Mouse (Mus musculus) layer of hippocampus, adult 8-10 months (tissue): ENCODE results near the gene Itpr3. TPM values are rescaled to one million over a fixed set of nuclear protein-coding genes. Genes with fewer than 3 reads are reported as not detected.

Experiments
- DNase-seq, 2 experiments: peaks; one replicate each; pipeline ENCODE4 v3.0.0; 2022; ENCODE audit warnings: low spot score in 2 of 2
- total RNA-seq, 4 experiments: library from RNA; stranded (reverse); gene quantifications; 2 replicates each; pipeline ENCODE4 v1.2.4; 2022

Gene Itpr3
- total RNA-seq, 4 experiments from 2014 or later: 3.0 to 4.8 (median 3.7) TPM

DNA sequence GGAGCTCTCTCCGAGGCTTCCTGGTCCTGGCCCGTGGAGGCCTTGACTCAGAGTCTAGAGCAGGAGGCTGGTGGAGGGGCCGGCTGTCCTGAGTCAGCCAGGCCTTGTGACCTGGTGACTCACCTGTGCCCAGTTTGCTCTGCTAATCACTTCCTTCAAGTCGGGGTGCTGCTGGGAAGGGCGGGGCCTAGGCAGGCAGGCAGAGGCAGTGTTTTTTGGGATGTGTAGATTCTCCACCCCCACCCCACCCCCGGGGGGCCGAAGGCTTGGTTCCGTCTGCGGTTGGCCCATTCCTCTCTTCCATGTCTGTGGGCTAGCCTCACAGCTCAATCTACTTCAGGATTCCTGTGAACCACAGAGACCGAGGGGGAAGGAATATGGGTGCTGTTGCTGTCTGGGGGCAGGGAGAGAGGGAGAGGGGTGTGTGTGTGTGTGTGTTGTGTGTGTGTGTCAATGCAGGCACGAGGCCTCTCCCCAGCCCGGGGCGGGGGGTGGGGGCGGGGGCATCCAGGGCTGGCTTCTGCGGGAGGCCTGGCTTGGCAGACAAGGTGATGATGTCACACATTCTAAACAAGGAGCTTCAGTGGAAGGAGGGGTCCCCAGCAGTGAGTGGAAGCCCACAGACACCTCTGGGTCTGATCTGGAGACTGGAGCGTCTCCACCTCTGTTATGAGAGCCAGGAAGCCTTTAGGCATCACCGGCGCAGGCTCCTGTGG lies 18.6 kb upstream of the Itpr3 start:
- no peak for DNase-seq

DNA sequence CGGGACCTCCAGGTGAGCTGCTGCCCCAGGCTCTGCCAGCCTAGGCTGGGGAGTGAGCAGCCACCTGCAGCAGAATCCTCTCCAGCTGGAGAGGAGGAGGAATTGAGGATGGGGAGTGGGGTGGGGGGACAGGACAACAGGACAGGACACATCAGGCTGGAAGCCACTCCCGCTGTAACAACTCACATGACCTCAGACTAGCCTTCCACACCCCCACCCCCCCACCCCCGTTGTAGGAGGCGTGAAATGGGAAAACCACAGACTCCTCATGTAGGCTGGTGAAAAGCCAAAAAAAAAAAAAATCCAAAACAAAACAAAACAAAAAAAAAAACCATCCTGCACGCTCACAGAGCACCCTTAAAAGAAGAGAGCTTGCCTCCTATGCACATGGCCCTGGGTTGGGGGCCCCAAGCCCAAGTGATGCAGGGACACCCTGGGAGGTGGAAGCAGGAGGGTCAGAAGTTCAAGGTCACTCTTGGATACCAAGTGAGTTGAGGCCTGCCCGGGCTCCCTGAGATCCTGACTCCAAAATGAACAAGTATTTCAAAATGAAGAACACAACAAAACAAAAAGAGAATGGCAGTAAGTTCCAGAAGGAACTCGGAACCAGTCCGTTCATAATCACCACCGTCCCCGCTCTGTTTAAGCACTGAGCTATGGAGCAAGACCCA lies 17.5 kb upstream of the Itpr3 start:
- DNase-seq: no peak

GRCm38 (mm10) chr17:27040304-27041045 lies 16.6 kb upstream of the Itpr3 start:
- no peak for DNase-seq

GRCm38 (mm10) chr17:27041046-27041786 lies 15.9 kb upstream of the Itpr3 start:
- no peak for DNase-seq

GRCm38 (mm10) chr17:27041787-27042055 lies 15.4 kb upstream of the Itpr3 start:
- no peak for DNase-seq

DNA sequence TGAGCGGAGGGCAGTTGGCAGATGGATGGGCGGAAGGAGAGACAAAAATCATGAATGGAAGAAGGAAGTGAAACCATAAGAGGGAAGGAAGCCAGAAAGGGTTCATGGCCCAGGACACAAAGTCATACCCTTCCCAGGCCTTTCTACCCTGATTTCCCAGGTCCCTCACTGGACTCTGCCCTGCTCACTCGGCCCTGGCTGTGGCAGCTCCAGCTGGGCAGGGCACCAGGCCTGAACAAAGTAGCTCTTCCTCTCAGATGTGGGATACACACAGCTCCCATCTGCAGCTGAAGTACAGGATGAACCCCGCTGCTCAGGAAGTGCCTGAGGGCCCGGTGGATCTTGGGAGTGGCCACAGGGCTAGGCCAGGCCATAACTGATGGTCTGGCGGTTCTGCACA lies 14.3 kb upstream of the Itpr3 start:
- no peak for DNase-seq

GRCm38 (mm10) chr17:27045164-27045563 lies 11.9 kb upstream of the Itpr3 start:
- no peak for DNase-seq

GRCm38 (mm10) chr17:27047762-27048444 lies 9.2 kb upstream of the Itpr3 start:
- DNase-seq: no peak

GRCm38 (mm10) chr17:27048445-27049239 lies 8.5 kb upstream of the Itpr3 start:
- DNase-seq: no peak

DNA sequence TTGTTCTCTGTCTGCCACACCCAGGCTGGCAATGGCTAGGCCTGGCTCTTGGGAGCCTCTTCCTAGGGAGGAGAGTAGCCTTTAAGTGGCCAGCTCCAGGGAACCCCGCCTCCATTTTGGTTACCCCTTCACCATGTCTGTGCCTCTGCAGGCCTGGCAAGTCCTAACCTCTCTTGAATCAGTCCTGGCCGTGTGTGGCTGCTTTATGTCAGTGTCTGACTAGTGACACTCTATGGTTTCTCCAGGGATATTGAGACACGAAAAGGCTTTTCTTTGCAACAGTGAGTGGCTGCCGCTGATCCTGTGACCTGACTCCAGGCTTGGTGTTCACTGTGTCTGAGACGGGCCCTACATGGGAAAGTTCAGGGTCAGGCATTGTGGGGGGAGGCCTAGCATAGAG lies 6.3 kb upstream of the Itpr3 start:
- DNase-seq: no peak

GRCm38 (mm10) chr17:27051514-27051913 lies 5.6 kb upstream of the Itpr3 start:
- DNase-seq: no peak

DNA sequence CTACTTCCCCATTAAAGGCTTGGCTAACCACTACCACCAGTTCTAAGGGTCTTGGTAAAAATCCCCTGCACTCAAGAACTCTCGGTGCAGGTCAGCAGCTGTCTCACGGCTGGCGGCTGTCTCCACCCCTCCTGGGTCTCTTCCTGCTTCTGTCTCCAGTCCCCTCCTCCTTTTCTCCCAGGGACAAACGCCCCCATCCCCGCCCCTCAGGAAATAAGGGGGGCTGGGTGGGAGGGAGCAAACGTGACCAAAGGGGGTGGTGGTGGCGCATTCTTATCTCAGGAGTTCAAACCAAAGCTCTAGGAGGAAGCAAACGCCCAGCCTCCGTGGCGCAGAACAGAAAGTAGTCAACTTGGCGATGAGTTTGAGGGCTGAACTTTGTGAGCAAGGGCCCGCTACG lies 934 bp upstream of the Itpr3 start:
- DNase-seq: no peak

GRCm38 (mm10) chr17:27057517-27058055 lies 482 bp downstream of the Itpr3 start:
- DNase-seq: no peak

- no peak for DNase-seq
Observed at GRCm38 (mm10) chr17:27060698-27061097, 3.6 kb downstream of the Itpr3 start.

GRCm38 (mm10) chr17:27061727-27062126 lies 4.6 kb downstream of the Itpr3 start:
- no peak for DNase-seq

- DNase-seq: no peak
Observed at GRCm38 (mm10) chr17:27062684-27063083, 5.6 kb downstream of the Itpr3 start.

DNA sequence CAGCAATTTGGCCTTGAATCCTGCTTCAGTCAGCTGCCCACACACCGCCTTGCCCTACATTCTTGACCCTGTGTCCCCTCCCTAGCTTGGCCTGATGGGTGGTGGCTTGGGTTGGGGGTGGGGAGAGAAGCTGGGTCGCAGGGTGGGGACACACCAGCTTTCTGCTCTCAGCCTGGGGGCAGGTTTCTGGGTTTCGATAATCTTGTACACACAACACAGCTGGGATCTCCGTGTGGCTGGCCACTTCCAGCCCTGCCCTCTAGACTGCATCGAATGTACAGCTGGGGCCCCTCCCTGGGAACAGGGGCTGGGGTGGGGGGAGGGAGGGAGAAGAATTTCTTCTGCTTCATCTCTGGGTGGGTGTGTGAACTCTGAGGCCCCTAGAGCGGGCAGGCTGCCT lies 6.6 kb downstream of the Itpr3 start:
- no peak for DNase-seq

DNA sequence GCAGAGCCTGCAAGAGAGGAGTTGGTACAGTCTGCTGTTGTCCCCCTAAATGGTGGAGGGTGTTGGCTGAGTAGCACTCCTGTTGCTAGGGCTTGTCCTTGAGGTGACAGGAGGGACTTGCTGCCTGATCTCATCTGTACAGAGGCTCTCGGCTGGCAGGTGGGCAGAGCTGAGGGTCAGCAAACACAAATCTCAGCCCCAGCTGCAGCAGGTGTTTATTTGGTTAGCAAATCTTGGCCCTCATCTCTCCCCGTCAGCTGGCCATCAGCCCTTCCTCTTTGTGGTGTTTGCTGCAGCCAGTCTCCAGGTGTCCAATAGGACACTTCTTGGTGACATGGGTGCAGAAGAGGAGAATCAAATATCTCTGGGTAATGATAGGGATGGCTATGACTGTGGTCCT lies 7.1 kb downstream of the Itpr3 start:
- DNase-seq: no peak

GRCm38 (mm10) chr17:27066065-27066464 lies 9.0 kb downstream of the Itpr3 start:
- no peak for DNase-seq

DNA sequence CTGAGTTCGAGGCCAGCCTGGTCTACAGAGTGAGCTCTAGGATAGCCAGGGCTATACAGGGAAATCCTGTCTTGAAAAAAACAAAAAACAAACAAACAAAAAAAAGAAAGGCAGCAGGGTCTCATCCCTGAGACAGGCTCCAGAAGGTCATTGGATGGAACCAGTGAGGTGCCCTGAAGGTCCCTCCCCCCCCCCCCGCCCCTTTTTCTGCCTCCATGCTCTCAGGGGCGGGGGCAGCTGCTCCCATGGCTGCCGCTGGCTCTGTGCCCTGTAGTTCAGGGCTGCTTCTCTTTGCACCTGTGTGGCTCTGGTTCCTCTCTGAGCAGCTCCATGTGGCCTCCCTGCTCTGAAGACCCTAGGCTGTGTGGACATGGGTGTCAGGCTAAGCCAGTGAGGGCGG lies 12.0 kb downstream of the Itpr3 start:
- no peak for DNase-seq
